Mouse (Mus musculus): ENCODE measurements around the gene Gphb5. TPM values are rescaled to one million over a fixed set of nuclear protein-coding genes. Genes with fewer than 3 reads are reported as not detected.

Gphb5 gene
- polyA plus RNA-seq, 1 experiment from 2014 or later = not detected

GRCm38 (mm10) chr12:75414991-75415390, 1.6 kb downstream of the Gphb5 start:
- H3K4me2 ChIP-seq (ENCODE audit: low read length) = no peak overlapping the region
- WGBS = 76% methylated on average over 6 of the region's 6 CpGs
- H3K4me1 ChIP-seq (ENCODE audit: control insufficient read depth, insufficient read depth, low read length) = no peaks in the 10 kb centered on the region
- H3K4me3 ChIP-seq (replicated peaks; ENCODE audit: low read depth, low read length) = no peak overlapping the region
- H3K36me3 ChIP-seq (ENCODE audit: control insufficient read depth, insufficient read depth, low read length) = no peaks in the 10 kb centered on the region
- ATAC-seq (ENCODE audit: low FRiP score, low TSS enrichment) (no peak), DNase-seq (no peak)
- H3K27me3 ChIP-seq (ENCODE audit: control insufficient read depth, insufficient read depth, low read length) = no peaks in the 10 kb centered on the region
- no peaks in the 10 kb centered on the region for H3K9me3 ChIP-seq (ENCODE audit: control insufficient read depth, low read length)
- H3K9ac ChIP-seq (replicated peaks; ENCODE audit: low read length) = no peak overlapping the region
- no peak overlapping the region for H3K27ac ChIP-seq (replicated peaks; ENCODE audit: low read depth, low read length)

- ATAC-seq (ENCODE audit: low FRiP score, low TSS enrichment) (no peak), DNase-seq (no peak)
- Histone ChIP-seq H3K36me3 (ENCODE audit: control insufficient read depth, insufficient read depth, low read length) (no peaks in the 10 kb centered on the region), H3K4me2 (ENCODE audit: low read length) (no peak overlapping the region), H3K27ac (replicated peaks; ENCODE audit: low read depth, low read length) (no peak overlapping the region), H3K9ac (replicated peaks; ENCODE audit: low read length) (no peak overlapping the region), H3K27me3 (ENCODE audit: control insufficient read depth, insufficient read depth, low read length) (no peaks in the 10 kb centered on the region), H3K4me3 (replicated peaks; ENCODE audit: low read depth, low read length) (no peak overlapping the region), H3K4me1 (ENCODE audit: control insufficient read depth, insufficient read depth, low read length) (no peaks in the 10 kb centered on the region), H3K9me3 (ENCODE audit: control insufficient read depth, low read length) (no peaks in the 10 kb centered on the region)
- WGBS = 89% methylated on average over 9 of the region's 9 CpGs
These were observed 3.6 kb downstream of the Gphb5 start for GRCm38 (mm10) chr12:75412964-75413363.

GRCm38 (mm10) chr12:75397077-75397476, 19.5 kb downstream of the Gphb5 start:
- Histone ChIP-seq H3K4me1 (ENCODE audit: control insufficient read depth, insufficient read depth, low read length) (no peaks in the 10 kb centered on the region), H3K4me3 (replicated peaks; ENCODE audit: low read depth, low read length) (no peak overlapping the region), H3K27ac (replicated peaks; ENCODE audit: low read depth, low read length) (no peak overlapping the region), H3K4me2 (ENCODE audit: low read length) (no peak overlapping the region), H3K9me3 (ENCODE audit: control insufficient read depth, low read length) (no peaks in the 10 kb centered on the region), H3K36me3 (ENCODE audit: control insufficient read depth, insufficient read depth, low read length) (no peaks in the 10 kb centered on the region), H3K27me3 (ENCODE audit: control insufficient read depth, insufficient read depth, low read length) (no peaks in the 10 kb centered on the region), H3K9ac (replicated peaks; ENCODE audit: low read length) (no peak overlapping the region)
- DNase-seq = peak; percentile 21
- ATAC-seq (ENCODE audit: low FRiP score, low TSS enrichment) = no peak
- 68% methylated on average over 7 of the region's 7 CpGs for WGBS

- Histone ChIP-seq H3K27ac (replicated peaks; ENCODE audit: low read depth, low read length) (no peak overlapping the region), H3K27me3 (ENCODE audit: control insufficient read depth, insufficient read depth, low read length) (no peaks in the 10 kb centered on the region), H3K4me1 (ENCODE audit: control insufficient read depth, insufficient read depth, low read length) (no peaks in the 10 kb centered on the region), H3K4me3 (replicated peaks; ENCODE audit: low read depth, low read length) (no peak overlapping the region), H3K9ac (replicated peaks; ENCODE audit: low read length) (no peak overlapping the region), H3K4me2 (ENCODE audit: low read length) (no peak overlapping the region), H3K36me3 (ENCODE audit: control insufficient read depth, insufficient read depth, low read length) (no peaks in the 10 kb centered on the region), H3K9me3 (ENCODE audit: control insufficient read depth, low read length) (no peaks in the 10 kb centered on the region)
- WGBS = 79% methylated on average over 3 of the region's 3 CpGs
- no peak for ATAC-seq (ENCODE audit: low FRiP score, low TSS enrichment)
- DNase-seq = no peak
These were observed 20.0 kb downstream of the Gphb5 start for GRCm38 (mm10) chr12:75396616-75397015.

GRCm38 (mm10) chr12:75394011-75394773, 22.4 kb downstream of the Gphb5 start:
- Histone ChIP-seq H3K4me1 (ENCODE audit: control insufficient read depth, insufficient read depth, low read length) (no peaks in the 10 kb centered on the region), H3K27ac (replicated peaks; ENCODE audit: low read depth, low read length) (no peak overlapping the region), H3K27me3 (ENCODE audit: control insufficient read depth, insufficient read depth, low read length) (no peaks in the 10 kb centered on the region), H3K36me3 (ENCODE audit: control insufficient read depth, insufficient read depth, low read length) (no peaks in the 10 kb centered on the region), H3K9ac (replicated peaks; ENCODE audit: low read length) (no peak overlapping the region), H3K4me3 (replicated peaks; ENCODE audit: low read depth, low read length) (no peak overlapping the region), H3K9me3 (ENCODE audit: control insufficient read depth, low read length) (no peaks in the 10 kb centered on the region), H3K4me2 (ENCODE audit: low read length) (no peak overlapping the region)
- DNase-seq = no peak
- WGBS = 90% methylated on average over 20 of the region's 20 CpGs
- ATAC-seq (ENCODE audit: low FRiP score, low TSS enrichment) = no peak

GRCm38 (mm10) chr12:75391526-75391925, 25.1 kb downstream of the Gphb5 start:
- no peak overlapping the region for H3K4me2 ChIP-seq (ENCODE audit: low read length)
- no peak for DNase-seq

GRCm38 (mm10) chr12:75389308-75390135, 27.1 kb downstream of the Gphb5 start:
- Histone ChIP-seq H3K4me3 (replicated peaks; ENCODE audit: low read depth, low read length) (peak overlapping the region; percentile 25), H3K4me2 (ENCODE audit: low read length) (peak overlapping the region; percentile 47), H3K9ac (replicated peaks; ENCODE audit: low read length) (peak overlapping the region; percentile 31; the same call in 1 of the 2 replicates), H3K27ac (replicated peaks; ENCODE audit: low read depth, low read length) (no peak overlapping the region), H3K36me3 (ENCODE audit: control insufficient read depth, insufficient read depth, low read length) (no peaks in the 10 kb centered on the region), H3K9me3 (ENCODE audit: control insufficient read depth, low read length) (no peaks in the 10 kb centered on the region), H3K27me3 (ENCODE audit: control insufficient read depth, insufficient read depth, low read length) (no peaks in the 10 kb centered on the region), H3K4me1 (ENCODE audit: control insufficient read depth, insufficient read depth, low read length) (no peaks in the 10 kb centered on the region)
- ATAC-seq (ENCODE audit: low FRiP score, low TSS enrichment) = peak; percentile 46; the same call in 1 of the 2 replicates
- 44% methylated on average over 20 of the region's 20 CpGs for WGBS
- DNase-seq = peak; percentile 85

More at GRCm38 (mm10) chr12:75391526-75391925, 25.1 kb downstream of the Gphb5 start:
- no peak overlapping the region for H3K9ac ChIP-seq (replicated peaks; ENCODE audit: low read length)
- no peaks in the 10 kb centered on the region for H3K27me3 ChIP-seq (ENCODE audit: control insufficient read depth, insufficient read depth, low read length)
- no peaks in the 10 kb centered on the region for H3K9me3 ChIP-seq (ENCODE audit: control insufficient read depth, low read length)
- no peak for ATAC-seq (ENCODE audit: low FRiP score, low TSS enrichment)
- H3K4me3 ChIP-seq (replicated peaks; ENCODE audit: low read depth, low read length) = no peak overlapping the region
- no peaks in the 10 kb centered on the region for H3K36me3 ChIP-seq (ENCODE audit: control insufficient read depth, insufficient read depth, low read length)
- WGBS = 86% methylated on average over 9 of the region's 9 CpGs
- no peak overlapping the region for H3K27ac ChIP-seq (replicated peaks; ENCODE audit: low read depth, low read length)
- no peaks in the 10 kb centered on the region for H3K4me1 ChIP-seq (ENCODE audit: control insufficient read depth, insufficient read depth, low read length)

GRCm38 (mm10) chr12:75388521-75388920, 28.1 kb downstream of the Gphb5 start:
- Histone ChIP-seq H3K4me3 (replicated peaks; ENCODE audit: low read depth, low read length) (no peak overlapping the region), H3K9ac (replicated peaks; ENCODE audit: low read length) (no peak overlapping the region), H3K36me3 (ENCODE audit: control insufficient read depth, insufficient read depth, low read length) (no peaks in the 10 kb centered on the region), H3K27me3 (ENCODE audit: control insufficient read depth, insufficient read depth, low read length) (no peaks in the 10 kb centered on the region), H3K4me2 (ENCODE audit: low read length) (no peak overlapping the region), H3K9me3 (ENCODE audit: control insufficient read depth, low read length) (no peaks in the 10 kb centered on the region), H3K27ac (replicated peaks; ENCODE audit: low read depth, low read length) (no peak overlapping the region), H3K4me1 (ENCODE audit: control insufficient read depth, insufficient read depth, low read length) (no peaks in the 10 kb centered on the region)
- 95% methylated on average over 9 of the region's 9 CpGs for whole genome bisulfite sequencing
- DNase-seq = no peak
- no peak for ATAC-seq (ENCODE audit: low FRiP score, low TSS enrichment)
